24 mouse cellular contexts compared by ENCODE assay signal in the genomic region with DNA sequence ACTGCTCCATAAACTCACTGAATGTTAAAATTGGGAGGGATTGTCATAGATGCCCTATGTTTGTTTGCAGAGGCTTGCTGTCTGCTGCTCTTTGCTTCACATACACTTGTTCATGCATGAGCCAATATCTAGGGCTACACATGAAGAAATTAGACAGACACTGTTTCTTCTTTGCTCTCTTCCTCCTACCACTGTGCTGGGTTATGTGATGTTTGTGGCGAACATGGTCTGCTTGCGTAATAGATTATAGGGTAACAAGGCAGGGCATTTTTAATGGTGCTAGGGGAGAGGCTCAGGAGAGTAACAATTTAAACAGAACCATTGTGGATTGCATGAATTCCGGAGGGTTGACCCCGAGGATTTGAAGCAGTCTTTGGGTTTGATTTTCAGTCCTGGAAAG. TPM values are rescaled to one million over a fixed set of nuclear protein-coding genes. Genes with fewer than 3 reads are reported as not detected.
"Had no signal": no experiment of that assay in that cellular context is flagged by ENCODE, and none has a peak within 500 bp of the region (broad histone marks: within the 10 kb centered on the region; RNA-seq: fewer than 3 reads in every experiment).

No protein-coding gene starts in this region.

- H3K4me2 ChIP-seq: liver, embryonic 15.5 days; lung, embryonic 15.5 days; midbrain, embryonic 11.5 days; midbrain, embryonic 13.5 days; midbrain, embryonic 15.5 days; neural tube, embryonic 13.5 days; neural tube, embryonic 15.5 days; stomach, embryonic 15.5 days had no signal

- H3K9me3 ChIP-seq: liver, embryonic 15.5 days; lung, embryonic 15.5 days; megakaryocyte, embryonic 14.5 days; midbrain, embryonic 13.5 days; midbrain, embryonic 15.5 days; neural tube, embryonic 13.5 days; neural tube, embryonic 15.5 days; stomach, embryonic 15.5 days had no signal

- H3K9ac ChIP-seq: liver, embryonic 15.5 days; liver, postnatal 0 days; lung, embryonic 15.5 days; midbrain, embryonic 13.5 days; midbrain, embryonic 15.5 days; neural tube, embryonic 13.5 days; neural tube, embryonic 15.5 days; stomach, embryonic 15.5 days had no signal

- H3K4me3 ChIP-seq: liver, embryonic 15.5 days; lung, embryonic 15.5 days; megakaryocyte, embryonic 14.5 days; midbrain, embryonic 13.5 days; midbrain, embryonic 15.5 days; neural tube, embryonic 13.5 days; neural tube, embryonic 15.5 days; stomach, embryonic 15.5 days had no signal

- H3K4me1 ChIP-seq: liver, embryonic 15.5 days; lung, embryonic 15.5 days; midbrain, embryonic 13.5 days; midbrain, embryonic 15.5 days; neural tube, embryonic 13.5 days; neural tube, embryonic 15.5 days; stomach, embryonic 15.5 days had no signal

- DNase-seq: liver, postnatal 0 days; lung, adult 2 months; lung, postnatal 14 days; lung, postnatal 36 days; retina, postnatal 1 day; right cerebral cortex, adult 18-20 months; thymus, adult 2 months; thymus, postnatal 25 days; thymus, postnatal 4 days had no signal

- H3K27me3 ChIP-seq: liver, embryonic 15.5 days; lung, embryonic 15.5 days; megakaryocyte, embryonic 14.5 days; midbrain, embryonic 13.5 days; midbrain, embryonic 15.5 days; neural tube, embryonic 13.5 days; neural tube, embryonic 15.5 days; stomach, embryonic 15.5 days had no signal

- H3K27ac ChIP-seq: liver, embryonic 15.5 days; lung, embryonic 15.5 days; macrophage; midbrain, embryonic 13.5 days; midbrain, embryonic 15.5 days; neural tube, embryonic 13.5 days; neural tube, embryonic 15.5 days; stomach, embryonic 15.5 days; stomach, postnatal 0 days had no signal

- ATAC-seq: liver, postnatal 0 days; lung, postnatal 0 days; midbrain, embryonic 13.5 days; midbrain, embryonic 15.5 days had no signal

- H3K36me3 ChIP-seq: liver, embryonic 15.5 days; lung, embryonic 15.5 days; midbrain, embryonic 13.5 days; midbrain, embryonic 15.5 days; neural tube, embryonic 13.5 days; neural tube, embryonic 15.5 days; stomach, embryonic 15.5 days had no signal

RNA-seq across cellular contexts. Expression of a gene that starts 21.3 kb away (rescaled TPM):
- total RNA-seq: monocyte, adult 5-6 weeks had no signal
- polyA plus RNA-seq: macrophage had no signal

RNA-seq across cellular contexts. Expression of a gene that starts 41.8 kb away (rescaled TPM):
- total RNA-seq: midbrain, postnatal 0 days had no signal
- polyA plus RNA-seq: midbrain, embryonic 11.5 days; midbrain, embryonic 13.5 days; neural tube, embryonic 11.5 days; neural tube, embryonic 13.5 days had no signal
